Mouse (Mus musculus) urinary bladder, postnatal 36 days (tissue): ENCODE measurements around the gene Dyrk2.

ENCODE experiments used
- DNase-seq, 2 experiments: peaks; one replicate each; pipeline ENCODE4 v3.0.0; 2022; ENCODE audit warnings: low spot score in 2 of 2, mixed read lengths in 1 of 2

The Dyrk2 gene

GRCm38 (mm10) chr10:118870201-118870980 lies at the start of gene Dyrk2:
Dyrk2 (minus strand) TSS chr10:118870209.
- no peak for DNase-seq

GRCm38 (mm10) chr10:118902625-118903024 lies 32.6 kb upstream of the Dyrk2 start:
- no peak for DNase-seq

- no peak for DNase-seq
Measured at GRCm38 (mm10) chr10:118893645-118894044, 23.6 kb upstream of the Dyrk2 start.

- no peak for DNase-seq
Measured at GRCm38 (mm10) chr10:118884126-118884525, 14.1 kb upstream of the Dyrk2 start.

GRCm38 (mm10) chr10:118883317-118883716 lies 13.3 kb upstream of the Dyrk2 start:
- no peak for DNase-seq

GRCm38 (mm10) chr10:118882258-118882885 lies 12.4 kb upstream of the Dyrk2 start:
- no peak for DNase-seq

- DNase-seq: no peak
Measured at GRCm38 (mm10) chr10:118880776-118881175, 10.8 kb upstream of the Dyrk2 start.

GRCm38 (mm10) chr10:118872196-118872595 lies 2.2 kb upstream of the Dyrk2 start:
- DNase-seq: no peak

GRCm38 (mm10) chr10:118869591-118870001 lies 413 bp downstream of the Dyrk2 start:
- DNase-seq: peak; percentile 64 to 78

- peak; percentile 65 to 73 for DNase-seq
Measured at GRCm38 (mm10) chr10:118868601-118869590, 1.1 kb downstream of the Dyrk2 start.

GRCm38 (mm10) chr10:118867896-118868600 lies 2.0 kb downstream of the Dyrk2 start:
- DNase-seq: peak; percentile 36 to 39

GRCm38 (mm10) chr10:118867304-118867895 lies 2.6 kb downstream of the Dyrk2 start:
- peak in 1 of 2 experiments; percentile 15 for DNase-seq

- no peak for DNase-seq
Measured at GRCm38 (mm10) chr10:118864976-118865375, 5.0 kb downstream of the Dyrk2 start.

- no peak for DNase-seq
Measured at GRCm38 (mm10) chr10:118863611-118864010, 6.4 kb downstream of the Dyrk2 start.

- no peak for DNase-seq
Measured at GRCm38 (mm10) chr10:118862233-118862632, 7.8 kb downstream of the Dyrk2 start.

- no peak for DNase-seq
Measured at GRCm38 (mm10) chr10:118861234-118862025, 8.6 kb downstream of the Dyrk2 start.

- no peak for DNase-seq
Measured at GRCm38 (mm10) chr10:118859655-118860054, 10.4 kb downstream of the Dyrk2 start.

GRCm38 (mm10) chr10:118854641-118855040 lies 15.4 kb downstream of the Dyrk2 start:
- DNase-seq: no peak

GRCm38 (mm10) chr10:118852554-118852953 lies 17.5 kb downstream of the Dyrk2 start:
- DNase-seq: no peak

- no peak for DNase-seq
Measured at GRCm38 (mm10) chr10:118848501-118848900, 21.5 kb downstream of the Dyrk2 start.
